Mouse (Mus musculus): ENCODE data around the gene Zfp143. TPM values are rescaled to one million over a fixed set of nuclear protein-coding genes. Genes with fewer than 3 reads are reported as not detected.
"Not testable (repeated sequence)": the region's sequence is repeated elsewhere in the genome, so short reads cannot be mapped to it uniquely, and the experiment has no call there.

Gene Zfp143
- polyA plus RNA-seq, 1 experiment from 2014 or later: 31.3 TPM

GRCm38 (mm10) chr7:110121516-110122288 is 60.7 kb downstream of the Zfp143 start, which contains the start of gene Wee1:
Gene Wee1 (plus strand): TSS chr7:110122046.
- Histone ChIP-seq H3K27ac (replicated peaks) (peak within 1 kb of the TSS; percentile 90), H3K4me1 (peaks cover 14% of the 10 kb centered on the region)
- peak; percentile 98 for ATAC-seq (ENCODE audit: low FRiP score, low read depth)

GRCm38 (mm10) chr7:110122289-110122564 is 61.2 kb downstream of the Zfp143 start:
- no peak; the same call in 1 of the 2 replicates for ATAC-seq (ENCODE audit: low FRiP score, low read depth)
- H3K4me2 ChIP-seq (replicated peaks): peak overlapping the region; percentile 66
- H3K4me1 ChIP-seq: peaks cover 14% of the 10 kb centered on the region
- peak overlapping the region; percentile 88 for H3K9ac ChIP-seq (replicated peaks)
- peak overlapping the region; percentile 90 for H3K27ac ChIP-seq (replicated peaks)
- no peaks in the 10 kb centered on the region for H3K27me3 ChIP-seq
- H3K4me3 ChIP-seq: peak overlapping the region; percentile 94
- peaks cover 9% of the 10 kb centered on the region; the same call in 1 of the 2 replicates for H3K36me3 ChIP-seq
- H3K9me3 ChIP-seq: no peaks in the 10 kb centered on the region
- WGBS: 1% methylated on average over 27 of the region's 27 CpGs

More at GRCm38 (mm10) chr7:110121516-110122288, 60.7 kb downstream of the Zfp143 start, which contains the start of gene Wee1:
- under 1% methylated on average over 78 of the region's 81 CpGs for WGBS
- Histone ChIP-seq H3K4me2 (replicated peaks) (peak within 1 kb of the TSS; percentile 66), H3K4me3 (peak within 1 kb of the TSS; percentile 94), H3K36me3 (0 out of 2 replicates have a peak, but pooled peaks cover 6% of the 10 kb centered on the region), H3K9me3 (no peaks in the 10 kb centered on the region), H3K9ac (replicated peaks) (peak within 1 kb of the TSS; percentile 88), H3K27me3 (no peaks in the 10 kb centered on the region)

GRCm38 (mm10) chr7:110122565-110123422 is 61.8 kb downstream of the Zfp143 start:
- peak overlapping the region; percentile 90 for H3K27ac ChIP-seq (replicated peaks)
- peak overlapping the region; percentile 66 for H3K4me2 ChIP-seq (replicated peaks)
- peak; percentile 9 for ATAC-seq (ENCODE audit: low FRiP score, low read depth)
- peaks cover 15% of the 10 kb centered on the region for H3K36me3 ChIP-seq
- peaks cover 14% of the 10 kb centered on the region for H3K4me1 ChIP-seq
- H3K9me3 ChIP-seq: no peaks in the 10 kb centered on the region
- peak overlapping the region; percentile 88 for H3K9ac ChIP-seq (replicated peaks)
- no peaks in the 10 kb centered on the region for H3K27me3 ChIP-seq
- under 1% methylated on average over 73 of the region's 74 CpGs for WGBS
- peak overlapping the region; percentile 94 for H3K4me3 ChIP-seq

- H3K4me1 ChIP-seq: peaks cover 14% of the 10 kb centered on the region
- H3K36me3 ChIP-seq: peaks cover 25% of the 10 kb centered on the region
- H3K27ac ChIP-seq (replicated peaks): no peak overlapping the region
- H3K9ac ChIP-seq (replicated peaks): no peak overlapping the region; the same call in 1 of the 2 replicates
- H3K27me3 ChIP-seq: no peaks in the 10 kb centered on the region
- 60% methylated on average over 12 of the region's 12 CpGs for whole genome bisulfite sequencing
- H3K4me3 ChIP-seq: peak overlapping the region; percentile 94
- peak overlapping the region; percentile 66 for H3K4me2 ChIP-seq (replicated peaks)
- no peak for ATAC-seq (ENCODE audit: low FRiP score, low read depth)
- H3K9me3 ChIP-seq: no peaks in the 10 kb centered on the region
Measured at GRCm38 (mm10) chr7:110123844-110124555, 63.0 kb downstream of the Zfp143 start.

- Histone ChIP-seq H3K27ac (replicated peaks) (no peak overlapping the region), H3K9ac (replicated peaks) (no peak overlapping the region), H3K27me3 (no peaks in the 10 kb centered on the region), H3K4me3 (no peak overlapping the region), H3K36me3 (peaks cover 53% of the 10 kb centered on the region), H3K9me3 (no peaks in the 10 kb centered on the region), H3K4me2 (replicated peaks) (no peak overlapping the region), H3K4me1 (peaks cover 12% of the 10 kb centered on the region)
- no peak for ATAC-seq (ENCODE audit: low FRiP score, low read depth)
- WGBS: 92% methylated on average over 2 of the region's 2 CpGs
Measured at GRCm38 (mm10) chr7:110128566-110128965, 67.5 kb downstream of the Zfp143 start.

GRCm38 (mm10) chr7:110132272-110132671 is 71.3 kb downstream of the Zfp143 start:
- WGBS: 87% methylated on average over 2 of the region's 2 CpGs
- H3K4me3 ChIP-seq; H3K9ac ChIP-seq (replicated peaks); H3K4me2 ChIP-seq (replicated peaks); H3K27ac ChIP-seq (replicated peaks); H3K9me3 ChIP-seq; ATAC-seq (ENCODE audit: low FRiP score, low read depth); H3K4me1 ChIP-seq; H3K27me3 ChIP-seq: not testable (repeated sequence)
- peaks cover 74% of the 10 kb centered on the region for H3K36me3 ChIP-seq

GRCm38 (mm10) chr7:110133988-110134387 is 73.0 kb downstream of the Zfp143 start:
- no peak overlapping the region for H3K4me3 ChIP-seq
- 83% methylated on average over 5 of the region's 5 CpGs for WGBS
- ATAC-seq (ENCODE audit: low FRiP score, low read depth): no peak

GRCm38 (mm10) chr7:110138538-110138937 is 77.5 kb downstream of the Zfp143 start:
- no peak for ATAC-seq (ENCODE audit: low FRiP score, low read depth)
- H3K27ac ChIP-seq (replicated peaks): no peak overlapping the region
- peaks cover 90% of the 10 kb centered on the region for H3K36me3 ChIP-seq
- no peak overlapping the region for H3K9ac ChIP-seq (replicated peaks)
- H3K9me3 ChIP-seq: no peaks in the 10 kb centered on the region
- H3K4me2 ChIP-seq (replicated peaks): no peak overlapping the region
- H3K4me1 ChIP-seq: no peaks in the 10 kb centered on the region
- H3K27me3 ChIP-seq: no peaks in the 10 kb centered on the region
- H3K4me3 ChIP-seq: no peak overlapping the region
- 90% methylated on average over 2 of the region's 2 CpGs for WGBS

More at GRCm38 (mm10) chr7:110133988-110134387, 73.0 kb downstream of the Zfp143 start:
- no peak overlapping the region for H3K4me2 ChIP-seq (replicated peaks)
- no peaks in the 10 kb centered on the region for H3K4me1 ChIP-seq
- H3K27me3 ChIP-seq: no peaks in the 10 kb centered on the region
- no peaks in the 10 kb centered on the region for H3K9me3 ChIP-seq
- H3K36me3 ChIP-seq: peaks cover 74% of the 10 kb centered on the region
- H3K9ac ChIP-seq (replicated peaks): no peak overlapping the region
- H3K27ac ChIP-seq (replicated peaks): no peak overlapping the region

- no peaks in the 10 kb centered on the region for H3K27me3 ChIP-seq
- no peaks in the 10 kb centered on the region for H3K4me1 ChIP-seq
- no peak overlapping the region for H3K4me3 ChIP-seq
- no peak for ATAC-seq (ENCODE audit: low FRiP score, low read depth)
- no peak overlapping the region for H3K27ac ChIP-seq (replicated peaks)
- no peak overlapping the region for H3K4me2 ChIP-seq (replicated peaks)
- no peak overlapping the region for H3K9ac ChIP-seq (replicated peaks)
- WGBS: 97% methylated on average over 1 of the region's 1 CpGs
- no peaks in the 10 kb centered on the region for H3K9me3 ChIP-seq
- H3K36me3 ChIP-seq: peaks cover 50% of the 10 kb centered on the region
Measured at GRCm38 (mm10) chr7:110143863-110144262, 82.8 kb downstream of the Zfp143 start.

All from midbrain, embryonic 12.5 days (tissue).